ENCODE assay signal across 36 mouse cellular contexts in genomic region chr3:135508191-135508590, GRCm38 (mm10). TPM values are rescaled to one million over a fixed set of nuclear protein-coding genes. Genes with fewer than 3 reads are reported as not detected.
DNase-seq lines count a peak whose midpoint lies in the region; ATAC-seq and TF ChIP-seq lines count a peak whose summit lies in the region.
"Had no signal": no experiment of that assay in that cellular context is flagged by ENCODE, and none has a peak within 500 bp of the region (broad histone marks: within the 10 kb centered on the region; RNA-seq: fewer than 3 reads in every experiment).

No protein-coding gene starts in this region.

- H3K27me3 ChIP-seq in CH12.LX (replicated peaks) (no peaks in the 10 kb centered on the region), MEL (ENCODE audit: control insufficient read depth in 1 of 2, insufficient read depth in 2 of 2, low read length in 2 of 2) (no peaks in the 10 kb centered on the region)
- H3K27me3 ChIP-seq: forebrain, embryonic 13.5 days; hindbrain, embryonic 12.5 days; intestine, embryonic 15.5 days; midbrain, embryonic 15.5 days; neural tube, embryonic 15.5 days; stomach, embryonic 15.5 days had no signal

- TF ChIP-seq EP300 in CH12.LX (IDR thresholded peaks at IDR 0.05; ENCODE audit: low read length) (no peak), MEL (IDR thresholded peaks at IDR 0.05; ENCODE audit: low read depth in 1 of 2, low read length in 2 of 2) (no peak)

- peak; percentile 82 for DNase-seq in kidney, adult 9 months
- no peak for DNase-seq in kidney, adult 18-20 months
- DNase-seq in CH12.LX (ENCODE audit: extremely low read depth): no peak
- DNase-seq in MEL (ENCODE audit: low read depth, low spot score): no peak
- DNase-seq in cerebellum, adult 11 months: no peak
- DNase-seq in left cerebral cortex, adult 8-10 months (ENCODE audit: low spot score in 2 of 2): no peak
- DNase-seq: adrenal gland, adult 2 months; adrenal gland, postnatal 36 days; cerebellum, adult 8-10 months; cerebellum, postnatal 25 days; gastrocnemius, postnatal 14 days; heart, adult 11 months; heart, postnatal 36 days; kidney, postnatal 25 days; left cerebral cortex, postnatal 4 days; lung, adult 2 months; lung, postnatal 10 days; retina, postnatal 1 day; right cerebral cortex, postnatal 14 days; thymus, postnatal 25 days had no signal

- H3K4me2 ChIP-seq in CH12.LX (ENCODE audit: insufficient read depth, low read depth, poor library complexity, severe bottlenecking): no peak overlapping the region
- H3K4me2 ChIP-seq: forebrain, embryonic 13.5 days; hindbrain, embryonic 12.5 days; intestine, embryonic 15.5 days; midbrain, embryonic 15.5 days; neural tube, embryonic 15.5 days; stomach, embryonic 15.5 days had no signal

- in situ Hi-C loops in CH12.LX (cut with MboI; ENCODE audit: low pct_ligation_motif_present, low pct_unique_long_range_greater_than_20kb, low sequenced_read_pairs): loop anchor here (5.0 kb wide), 1 partner anchor 216 kb away; no protein-coding TSS in a partner anchor

- peaks cover 0 to 11% of the 10 kb centered on the region in 2 experiments; a peak in 2 of 4 replicates for H3K4me1 ChIP-seq in CH12.LX (ENCODE audit: control insufficient read depth in 1 of 2, insufficient read depth in 2 of 2)
- H3K4me1 ChIP-seq in MEL (ENCODE audit: control insufficient read depth in 1 of 2, insufficient read depth in 2 of 2, low read length in 2 of 2): no peaks in the 10 kb centered on the region
- H3K4me1 ChIP-seq: intestine, embryonic 15.5 days; midbrain, embryonic 15.5 days; neural tube, embryonic 15.5 days; stomach, embryonic 15.5 days had no signal

- dilution Hi-C loops in CH12.LX (cut with MboI; ENCODE audit: extremely low pct_ligation_motif_present, extremely low pct_unique_long_range_greater_than_20kb, low sequenced_read_pairs): no loop called here

- TF ChIP-seq CTCF in CH12.LX (conservative IDR thresholded peaks at IDR 0.05 in 1 of 2, IDR thresholded peaks at IDR 0.05 in 1 of 2; ENCODE audit: low read depth in 2 of 2, low read length in 2 of 2) (no peak), MEL (IDR thresholded peaks at IDR 0.05 in 2 of 3, conservative IDR thresholded peaks at IDR 0.05 in 1 of 3; ENCODE audit: control insufficient read depth in 1 of 3, insufficient read depth in 1 of 3, low read depth in 2 of 3, low read length in 3 of 3, poor library complexity in 1 of 3, severe bottlenecking in 1 of 3) (no peak)

- ATAC-seq in megakaryocyte-erythroid progenitor cell, adult 5-6 weeks (replicated peaks; ENCODE audit: low FRiP score, low TSS enrichment, poor library complexity, severe bottlenecking): peak; percentile 38
- ATAC-seq: activated CD4-positive, CD25-positive, alpha-beta regulatory T cell, adult 4 months; CD4-positive, CD25-positive, alpha-beta regulatory T cell, adult 4 months; forebrain, embryonic 13.5 days; hindbrain, postnatal 0 days; intestine, embryonic 15.5 days; midbrain, embryonic 15.5 days had no signal

- H3K27ac ChIP-seq in CH12.LX (ENCODE audit: insufficient read depth, low read depth) (no peak overlapping the region), MEL (ENCODE audit: control insufficient read depth, low read depth, low read length) (no peak overlapping the region)
- H3K27ac ChIP-seq: forebrain, embryonic 13.5 days; heart, embryonic 10.5 days; hindbrain, embryonic 12.5 days; hindbrain, postnatal 0 days; intestine, embryonic 15.5 days; layer of hippocampus, adult 2 months; left cerebral cortex, adult 2 months; liver, embryonic 14.5 days; macrophage; midbrain, embryonic 10.5 days; midbrain, embryonic 15.5 days; neural tube, embryonic 15.5 days; stomach, embryonic 15.5 days had no signal

- H3K9me3 ChIP-seq in CH12.LX (replicated peaks; ENCODE audit: low read length): no peaks in the 10 kb centered on the region
- H3K9me3 ChIP-seq in MEL (replicated peaks; ENCODE audit: insufficient read depth, low read length): no peaks in the 10 kb centered on the region
- H3K9me3 ChIP-seq: forebrain, embryonic 13.5 days; heart, embryonic 10.5 days; hindbrain, embryonic 12.5 days; intestine, embryonic 15.5 days; midbrain, embryonic 10.5 days; midbrain, embryonic 15.5 days; neural tube, embryonic 15.5 days; stomach, embryonic 15.5 days had no signal

- peaks cover 14 to 54% of the 10 kb centered on the region in 2 experiments for H3K36me3 ChIP-seq in CH12.LX (replicated peaks in 1 of 2; ENCODE audit: control insufficient read depth in 1 of 2, insufficient read depth in 1 of 2, low read length in 1 of 2)
- no peaks in the 10 kb centered on the region; a peak in 1 of 4 replicates for H3K36me3 ChIP-seq in MEL (ENCODE audit: control insufficient read depth in 1 of 2, insufficient read depth in 2 of 2, low read length in 2 of 2)
- H3K36me3 ChIP-seq: hindbrain, embryonic 12.5 days; intestine, embryonic 15.5 days; midbrain, embryonic 10.5 days; midbrain, embryonic 15.5 days; neural tube, embryonic 15.5 days; stomach, embryonic 15.5 days had no signal

- TF ChIP-seq POLR2A in CH12.LX (IDR thresholded peaks at IDR 0.05; ENCODE audit: low read depth, low read length): no peak
- TF ChIP-seq POLR2A in MEL (IDR thresholded peaks at IDR 0.05; ENCODE audit: control insufficient read depth in 1 of 2, insufficient read depth in 1 of 2, low read depth in 1 of 2, low read length in 2 of 2, poor library complexity in 1 of 2): no peak

- TF ChIP-seq RAD21 in CH12.LX (IDR thresholded peaks at IDR 0.05; ENCODE audit: low read depth, low read length): no peak
- TF ChIP-seq RAD21 in MEL (IDR thresholded peaks at IDR 0.05; ENCODE audit: low read depth, low read length): no peak

- H3K79me2 ChIP-seq in CH12.LX (replicated peaks; ENCODE audit: control insufficient read depth, extremely low read depth, insufficient read depth, poor library complexity, severe bottlenecking) (no peaks in the 10 kb centered on the region), MEL (ENCODE audit: control insufficient read depth, insufficient read depth, low read length, poor library complexity) (no peaks in the 10 kb centered on the region)

- H3K4me3 ChIP-seq in CH12.LX (replicated peaks in 1 of 3; ENCODE audit: low read depth in 2 of 3, low read length in 2 of 3, poor library complexity in 1 of 3) (no peak overlapping the region), MEL (ENCODE audit: control insufficient read depth in 1 of 2, insufficient read depth in 1 of 2, low read depth in 2 of 2, low read length in 2 of 2) (no peak overlapping the region)
- H3K4me3 ChIP-seq: forebrain, embryonic 13.5 days; heart, embryonic 10.5 days; hindbrain, embryonic 12.5 days; intestine, embryonic 15.5 days; layer of hippocampus, adult 2 months; left cerebral cortex, adult 2 months; midbrain, embryonic 10.5 days; midbrain, embryonic 15.5 days; neural tube, embryonic 15.5 days; stomach, embryonic 15.5 days had no signal

- H3K9ac ChIP-seq in CH12.LX (ENCODE audit: insufficient read depth, low read depth): no peak overlapping the region
- no peak overlapping the region for H3K9ac ChIP-seq in MEL (ENCODE audit: control insufficient read depth, low read depth, low read length, poor library complexity, severe bottlenecking)
- H3K9ac ChIP-seq: forebrain, embryonic 13.5 days; hindbrain, embryonic 12.5 days; intestine, embryonic 15.5 days; liver, embryonic 14.5 days; midbrain, embryonic 15.5 days; neural tube, embryonic 15.5 days; stomach, embryonic 15.5 days had no signal

TF ChIP-seq in CH12.LX, 34 proteins besides CTCF, POLR2A, EP300 and RAD21:
- TF ChIP-seq ZC3H11A (IDR thresholded peaks at IDR 0.05; ENCODE audit: low read depth, low read length) (no peak), HCFC1 (IDR thresholded peaks at IDR 0.05; ENCODE audit: low read depth, low read length) (peak; percentile 79)

TF ChIP-seq in MEL, 35 proteins besides CTCF, POLR2A, EP300 and RAD21:
- TF ChIP-seq MAX (IDR thresholded peaks at IDR 0.05; ENCODE audit: low read length): no peak
- TF ChIP-seq HCFC1 (IDR thresholded peaks at IDR 0.05; ENCODE audit: low read depth, low read length): peak; percentile 76
- TF ChIP-seq BHLHE40 (IDR thresholded peaks at IDR 0.05; ENCODE audit: borderline replicate concordance, low read depth, low read length): no peak
- no peak for TF ChIP-seq MXI1 (IDR thresholded peaks at IDR 0.05; ENCODE audit: low read depth, low read length)

RNA-seq across cellular contexts. Expression of gene Manba, which starts 22.8 kb away (rescaled TPM):
- 32.3 and 35.2 TPM in 2 replicates for total RNA-seq in CH12.LX (2012; rRNA removed)
- 30.9 and 36.4 TPM in 2 replicates for total RNA-seq in CH12.LX (2014; rRNA removed)
- polyA plus RNA-seq in CH12.LX (2012; ENCODE audit: insufficient read length, low read depth): 29.8 and 31.5 TPM in 2 replicates
- 8.1 and 9.1 TPM in 2 replicates for total RNA-seq in MEL (2012; rRNA removed)
- polyA plus RNA-seq in MEL (2012; ENCODE audit: insufficient read depth in 1 of 2, insufficient read length in 2 of 2, low read depth in 1 of 2, low replicate concordance in 2 of 2, missing spikeins in 1 of 2): 10 to 100 TPM in 1 of 2 experiments, not detected in 1; 10.6 TPM
- 7.0 and 10.7 TPM in 2 replicates for total RNA-seq in megakaryocyte-erythroid progenitor cell, adult 5-6 weeks (2014; fragmentation: Nextera tagmentation)
- total RNA-seq in megakaryocyte-erythroid progenitor cell, adult 5-6 weeks (2017): 16.4 and 22.3 TPM in 2 replicates
- total RNA-seq in left cerebral cortex, adult 8-10 months (2022): 10 to 100 TPM in 3 of 4 experiments, 1 to 10 TPM in 1; 9.9 to 17.0 (median 11.9) TPM
